Mouse (Mus musculus) left cerebral cortex, postnatal 4 days (tissue): ENCODE data around the gene Tex29. TPM values are rescaled to one million over a fixed set of nuclear protein-coding genes. Genes with fewer than 3 reads are reported as not detected.
A peak's percentile ranks its signal among the peaks of the same experiment; 100 is the strongest.
"Not testable (repeated sequence)": the region's sequence is repeated elsewhere in the genome, so short reads cannot be mapped to it uniquely, and the experiment has no call there.

Source experiments
- DNase-seq: peaks from one replicate; pipeline ENCODE4 v3.0.0-alpha.2; 2022
- intact Hi-C: fragments of 180-260 bp; cut with DNase I; formaldehyde crosslinking; loops from one replicate; pipeline ENCODE4 v1.15.1; 2025
- total RNA-seq, 2 experiments: library from RNA; stranded (reverse); gene quantifications; 2 replicates each; pipeline ENCODE4 v1.2.3; 2021

Tex29 gene
- total RNA-seq, 2 experiments from 2014 or later, result not detected

- intact Hi-C loops, result no loop called here
- DNase-seq, result no peak
Measured at GRCm38 (mm10) chr8:11830214-11831046, 9.8 kb upstream of the Tex29 start.

- DNase-seq, result no peak
- intact Hi-C loops, result no loop called here
Measured at GRCm38 (mm10) chr8:11831174-11831573, 9.1 kb upstream of the Tex29 start.

- DNase-seq, result no peak
- intact Hi-C loops, result no loop called here
Measured at GRCm38 (mm10) chr8:11831939-11832338, 8.3 kb upstream of the Tex29 start.

GRCm38 (mm10) chr8:11833157-11833556 lies 7.1 kb upstream of the Tex29 start:
- DNase-seq, result no peak
- intact Hi-C loops, result no loop called here

- DNase-seq, result no peak
- intact Hi-C loops, result no loop called here
Measured at GRCm38 (mm10) chr8:11834200-11834599, 6.1 kb upstream of the Tex29 start.

GRCm38 (mm10) chr8:11834691-11835090 lies 5.6 kb upstream of the Tex29 start:
- DNase-seq, result no peak
- intact Hi-C loops, result no loop called here

GRCm38 (mm10) chr8:11841571-11841970 lies 1.3 kb downstream of the Tex29 start:
- intact Hi-C loops, result no loop called here
- DNase-seq, result peak; percentile 68

GRCm38 (mm10) chr8:11842757-11843156 lies 2.5 kb downstream of the Tex29 start:
- intact Hi-C loops, result no loop called here

GRCm38 (mm10) chr8:11843677-11844315 lies 3.5 kb downstream of the Tex29 start:
- peak; percentile 71 for DNase-seq

More at GRCm38 (mm10) chr8:11842757-11843156, 2.5 kb downstream of the Tex29 start:
- DNase-seq, result no peak

GRCm38 (mm10) chr8:11844316-11844685 lies 4.0 kb downstream of the Tex29 start:
- no peak for DNase-seq
- intact Hi-C loops, result no loop called here

More at GRCm38 (mm10) chr8:11843677-11844315, 3.5 kb downstream of the Tex29 start:
- intact Hi-C loops, result no loop called here

DNA sequence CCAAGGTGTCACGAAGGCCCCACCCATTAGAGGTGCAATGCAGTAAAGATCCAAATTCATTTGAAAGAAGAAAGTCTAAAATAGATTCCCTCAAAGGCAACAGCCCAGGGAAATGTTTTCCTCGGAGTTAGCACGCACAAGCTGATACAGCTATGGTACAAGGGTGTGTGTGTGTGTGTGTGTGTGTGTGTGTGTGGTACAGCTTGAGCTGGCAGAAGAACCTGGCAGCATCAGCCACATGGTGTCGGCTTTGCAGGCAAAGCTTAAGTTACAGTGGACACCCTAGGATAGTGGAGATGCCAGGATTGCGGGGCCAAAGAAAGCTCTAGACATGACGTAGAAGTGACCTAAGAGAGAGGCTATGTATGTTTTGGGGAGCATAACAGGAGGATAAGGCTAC lies 6.5 kb downstream of the Tex29 start:
- peak; percentile 25 for DNase-seq
- intact Hi-C loops, result no loop called here

GRCm38 (mm10) chr8:11867832-11868231 lies 27.6 kb downstream of the Tex29 start:
- no peak for DNase-seq
- intact Hi-C loops, result no loop called here

GRCm38 (mm10) chr8:11874227-11874626 lies 34.0 kb downstream of the Tex29 start:
- intact Hi-C loops, result not testable (repeated sequence)

GRCm38 (mm10) chr8:11884646-11885045 lies 44.4 kb downstream of the Tex29 start:
- intact Hi-C loops, result no loop called here

More at GRCm38 (mm10) chr8:11874227-11874626, 34.0 kb downstream of the Tex29 start:
- not testable (repeated sequence) for DNase-seq

DNA sequence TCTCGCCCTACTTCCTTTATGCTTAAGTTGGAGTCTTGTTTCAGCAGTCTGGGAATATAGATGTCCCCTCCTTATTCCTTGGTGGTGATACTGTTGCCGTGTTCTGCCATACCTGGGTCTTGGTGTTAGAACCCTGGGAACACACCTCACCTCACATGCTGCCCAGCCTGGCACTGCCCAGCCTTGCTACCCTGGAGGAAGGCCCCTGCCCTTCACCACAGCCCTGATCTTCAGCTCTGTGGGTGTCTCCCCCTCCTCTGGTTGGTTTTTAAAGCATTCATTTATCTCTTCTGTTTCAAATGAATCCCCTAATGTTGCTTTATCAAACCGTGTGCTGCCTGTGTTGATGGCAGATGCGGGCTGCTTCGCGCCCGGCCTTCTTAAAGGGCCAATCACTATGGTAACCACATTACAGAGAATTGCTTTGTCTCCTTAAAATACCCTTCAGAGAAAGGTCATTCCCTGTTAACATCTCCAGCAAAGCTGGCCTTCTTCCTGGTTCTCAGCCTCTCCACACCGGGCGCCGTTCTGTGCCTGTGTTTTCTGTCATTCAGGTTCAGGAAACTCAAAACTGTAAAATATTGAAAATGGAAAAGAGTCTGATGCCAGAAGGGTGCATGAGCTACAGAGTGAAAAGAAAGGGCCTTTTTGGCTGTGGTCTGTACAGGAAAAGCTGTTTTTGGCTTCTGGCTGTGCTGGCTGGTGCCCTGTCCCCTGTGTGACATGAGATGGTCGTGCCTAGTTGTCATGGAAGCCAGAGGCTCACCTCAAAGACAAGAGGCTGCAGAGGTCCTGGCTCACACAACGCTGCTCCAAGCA lies 45.8 kb downstream of the Tex29 start:
- DNase-seq, result peak; percentile 13
- intact Hi-C loops, result no loop called here

More at GRCm38 (mm10) chr8:11884646-11885045, 44.4 kb downstream of the Tex29 start:
- DNase-seq, result no peak

GRCm38 (mm10) chr8:11886824-11887223 lies 46.5 kb downstream of the Tex29 start:
- no peak for DNase-seq
- intact Hi-C loops, result no loop called here

GRCm38 (mm10) chr8:11889156-11890018 lies 49.1 kb downstream of the Tex29 start:
- DNase-seq, result no peak
- intact Hi-C loops, result no loop called here

DNA sequence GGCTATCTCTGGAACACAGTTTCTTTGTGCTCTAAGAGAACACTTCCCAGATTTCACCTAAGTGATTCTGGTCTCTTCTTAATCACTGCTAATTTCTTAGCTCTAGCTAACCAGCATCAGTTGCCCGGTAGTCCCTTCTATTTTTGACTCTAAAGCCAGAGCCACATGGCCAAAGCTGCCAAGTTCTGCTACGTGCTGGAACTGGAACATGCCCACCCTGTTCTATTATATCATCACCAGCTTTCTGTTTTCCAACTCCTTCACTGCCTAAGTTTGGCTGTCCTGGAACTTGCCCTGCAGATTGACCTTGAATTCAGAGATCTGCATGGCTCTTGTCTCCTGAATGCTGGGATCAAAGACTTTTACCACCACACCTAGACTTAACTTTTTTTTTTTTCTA lies 52.5 kb downstream of the Tex29 start:
- intact Hi-C loops, result no loop called here
- DNase-seq, result no peak

DNA sequence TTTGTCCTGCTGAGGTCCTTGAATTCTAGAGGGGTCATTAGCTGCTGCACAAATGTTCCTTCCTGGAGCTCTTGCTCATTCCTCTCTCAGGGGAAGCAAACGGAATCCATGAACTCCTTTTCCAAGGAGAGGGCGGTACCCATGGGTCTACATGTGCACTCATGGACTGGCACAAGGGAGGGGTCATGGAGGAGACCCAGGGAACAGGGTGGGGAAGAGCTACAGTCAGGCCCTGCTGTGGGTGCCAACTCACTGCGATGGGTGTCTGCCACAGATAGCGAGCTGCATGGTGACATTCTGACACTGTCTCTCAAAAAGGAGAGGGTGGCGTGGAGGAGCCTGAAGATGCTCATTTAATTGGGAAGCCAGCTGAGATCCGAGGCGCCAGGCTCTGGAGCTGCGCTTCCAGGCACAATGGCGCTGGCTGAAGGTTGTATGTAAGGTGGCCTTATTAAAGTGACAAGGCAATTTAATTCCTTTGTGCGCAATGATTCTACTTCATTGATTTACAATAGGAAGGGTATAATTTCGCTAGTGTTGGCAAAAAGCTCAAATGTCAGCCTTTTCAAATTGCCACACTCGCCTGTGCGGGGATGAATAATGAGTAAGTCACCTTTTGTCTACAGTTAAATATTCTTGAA lies 55.9 kb downstream of the Tex29 start:
- no peak for DNase-seq
- intact Hi-C loops, result no loop called here

GRCm38 (mm10) chr8:11896677-11897076 lies 56.4 kb downstream of the Tex29 start:
- DNase-seq, result no peak
- intact Hi-C loops, result no loop called here
